Mouse (Mus musculus) left cerebral cortex, adult 18-20 months (tissue): ENCODE measurements around the gene Ankfn1. TPM values are rescaled to one million over a fixed set of nuclear protein-coding genes. Genes with fewer than 3 reads are reported as not detected.

Source experiments
- DNase-seq, 2 experiments: peaks; one replicate each; pipeline ENCODE4 v3.0.0; 2021 to 2022; ENCODE audit warnings: low spot score in 2 of 2, mixed read lengths in 1 of 2
- total RNA-seq, 2 experiments: library from RNA; stranded (reverse); gene quantifications; 2 replicates each; pipeline ENCODE4 v1.2.3; 2021

The Ankfn1 gene
- total RNA-seq, 2 experiments from 2014 or later: 11.2 to 11.3 TPM

- no peak for DNase-seq
These were observed 83.8 kb downstream of the Ankfn1 start for GRCm38 (mm10) chr11:89693686-89694085.

- DNase-seq: no peak
These were observed 100.5 kb downstream of the Ankfn1 start for GRCm38 (mm10) chr11:89676922-89677321.

GRCm38 (mm10) chr11:89673916-89674507 lies 103.4 kb downstream of the Ankfn1 start:
- DNase-seq: no peak

- no peak for DNase-seq
These were observed 104.9 kb downstream of the Ankfn1 start for GRCm38 (mm10) chr11:89672510-89673085.

GRCm38 (mm10) chr11:89665170-89665880 lies 112.1 kb downstream of the Ankfn1 start:
- DNase-seq: no peak

- no peak for DNase-seq
These were observed 118.4 kb downstream of the Ankfn1 start for GRCm38 (mm10) chr11:89659048-89659447.

GRCm38 (mm10) chr11:89656556-89656955 lies 120.9 kb downstream of the Ankfn1 start:
- DNase-seq: no peak

- no peak for DNase-seq
These were observed 141.7 kb downstream of the Ankfn1 start for GRCm38 (mm10) chr11:89635740-89636139.

GRCm38 (mm10) chr11:89631315-89631714 lies 146.1 kb downstream of the Ankfn1 start:
- DNase-seq: no peak

- no peak for DNase-seq
These were observed 148.9 kb downstream of the Ankfn1 start for GRCm38 (mm10) chr11:89628562-89628961.

- DNase-seq: no peak
These were observed 150.2 kb downstream of the Ankfn1 start for GRCm38 (mm10) chr11:89627232-89627631.

GRCm38 (mm10) chr11:89623698-89624445 lies 153.6 kb downstream of the Ankfn1 start:
- DNase-seq: no peak

- DNase-seq: no peak
These were observed 157.5 kb downstream of the Ankfn1 start for GRCm38 (mm10) chr11:89619955-89620354.

- peak; percentile 18 to 33 for DNase-seq
These were observed 161.6 kb downstream of the Ankfn1 start for GRCm38 (mm10) chr11:89615806-89616205.

GRCm38 (mm10) chr11:89611596-89611995 lies 165.9 kb downstream of the Ankfn1 start:
- no peak for DNase-seq

- peak in 1 of 2 experiments; percentile 8 for DNase-seq
These were observed 169.4 kb downstream of the Ankfn1 start for GRCm38 (mm10) chr11:89608071-89608470.

- no peak for DNase-seq
These were observed 170.2 kb downstream of the Ankfn1 start for GRCm38 (mm10) chr11:89607270-89607669.

GRCm38 (mm10) chr11:89606346-89606745 lies 171.1 kb downstream of the Ankfn1 start:
- no peak for DNase-seq

GRCm38 (mm10) chr11:89602966-89603365 lies 174.5 kb downstream of the Ankfn1 start:
- no peak for DNase-seq

- DNase-seq: no peak
These were observed 176.4 kb downstream of the Ankfn1 start for GRCm38 (mm10) chr11:89600921-89601515.

GRCm38 (mm10) chr11:89590273-89590874 lies 187.1 kb downstream of the Ankfn1 start:
- DNase-seq: no peak
